Mouse (Mus musculus) liver, embryonic 14.5 days (tissue): ENCODE results near the gene Phc2. TPM values are rescaled to one million over a fixed set of nuclear protein-coding genes. Genes with fewer than 3 reads are reported as not detected.

Experiments
- ATAC-seq: fragments of 200-750 bp; cut with Nextera tagmentation; 2 replicates; pipeline ENCODE4 v1.8.0; 2017; ENCODE audit warnings: moderate number of reproducible peaks, mild to moderate bottlenecking, moderate library complexity; ENCODE audit not compliant: insufficient read depth
- DNase-seq, 3 experiments: peaks; one replicate each; pipeline ENCODE4 v3.0.0-alpha.2; 2012 to 2013; ENCODE audit warnings: low read depth in 3 of 3, low spot score in 3 of 3
- H3K27ac ChIP-seq: fragments of 300-500 bp; sonication (generic); 2 replicates; pipeline ENCODE4 v1.5.1; 2014; ENCODE audit warnings: moderate library complexity, mild to moderate bottlenecking, control low read depth, inconsistent platforms
- H3K27me3 ChIP-seq: fragments of 300-500 bp; sonication (generic); 2 replicates; pipeline ENCODE4 v1.6.1; 2014; ENCODE audit warnings: mild to moderate bottlenecking, low read length, moderate library complexity; ENCODE audit not compliant: control insufficient read depth, insufficient read depth
- H3K36me3 ChIP-seq: fragments of 300-500 bp; sonication (generic); replicated peaks from 2 replicates; pipeline ENCODE4 v1.6.1; 2014; ENCODE audit warnings: low read depth; ENCODE audit not compliant: control insufficient read depth, insufficient read depth
- H3K4me1 ChIP-seq, 2 experiments: fragments of 200-500 bp in 1 of 2; fragments of 300-500 bp in 1 of 2; sonication (generic) in 1 of 2; replicated peaks; 2 replicates each; pipeline ENCODE4 v1.6.1; 2012 to 2014; ENCODE audit warnings: antibody characterized with exemption in 1 of 2, inconsistent platforms in 1 of 2, low read length in 1 of 2; ENCODE audit not compliant: control insufficient read depth in 2 of 2, insufficient read depth in 2 of 2
- H3K4me2 ChIP-seq: fragments of 300-500 bp; sonication (generic); 2 replicates; pipeline ENCODE4 v1.6.1; 2014; ENCODE audit warnings: low read depth, mild to moderate bottlenecking, control low read depth, moderate library complexity
- H3K4me3 ChIP-seq, 2 experiments: fragments of 200-500 bp in 1 of 2; fragments of 300-500 bp in 1 of 2; sonication (generic) in 1 of 2; 2 replicates each; pipeline ENCODE4 v1.5.1; 2012 to 2014; ENCODE audit warnings: low read depth in 2 of 2, low read length in 2 of 2, mild to moderate bottlenecking in 2 of 2, control low read depth in 1 of 2, inconsistent platforms in 1 of 2, moderate library complexity in 1 of 2; ENCODE audit not compliant: insufficient read depth in 1 of 2
- H3K9ac ChIP-seq: fragments of 300-500 bp; sonication (generic); replicated peaks from 2 replicates; pipeline ENCODE4 v1.6.1; 2014; ENCODE audit warnings: mild to moderate bottlenecking, control low read depth, moderate library complexity
- H3K9me3 ChIP-seq: fragments of 300-500 bp; sonication (generic); 2 replicates; pipeline ENCODE4 v1.6.1; 2016; ENCODE audit warnings: low read length, mixed read lengths; ENCODE audit not compliant: control insufficient read depth
- CTCF ChIP-seq: IDR thresholded peaks from 2 replicates; pipeline ENCODE4 v1.5.1; 2016; ENCODE audit warnings: antibody characterized with exemption, low read depth, control low read depth
- EP300 ChIP-seq: IDR thresholded peaks from 2 replicates; pipeline ENCODE4 v1.6.1; 2016; ENCODE audit warnings: antibody characterized with exemption, low read depth
- WGBS: fragments of 180-500 bp; shearing (Covaris S2); extraction: QIAGEN DNeasy Blood & Tissue Kit; methylation state at CpG from one replicate; pipeline ENCODE4 v1.1.7; 2014; ENCODE audit not compliant: insufficient replicate concordance; 5-methylcytosine and 5-hydroxymethylcytosine counted together
- polyA plus RNA-seq, 2 experiments: library from polyadenylated mRNA; depleted of rRNA in 1 of 2; stranded (reverse) in 1 of 2; unstranded in 1 of 2; fragments of >200 nt; fragmentation: Nextera tagmentation in 1 of 2; extraction: Ambion mirVana in 1 of 2; gene quantifications; 2 replicates each; pipeline versions ENCODE4 v1.2.1 to v1.2.3; 2012 to 2014

Phc2 gene
- polyA plus RNA-seq, 2 experiments = 8.8 to 17.1 TPM

- WGBS = under 1% methylated on average over 65 of the region's 65 CpGs
- H3K36me3 ChIP-seq = peaks cover 2% of the 10 kb centered on the region
- DNase-seq (peak; percentile 55 to 63 (median 60)), ATAC-seq (peak; percentile 93)
- H3K9me3 ChIP-seq = no peaks in the 10 kb centered on the region
- H3K27me3 ChIP-seq = no peaks in the 10 kb centered on the region
- H3K27ac ChIP-seq = peak overlapping the region; percentile 73
- H3K4me1 ChIP-seq = peaks cover 19 to 28% of the 10 kb centered on the region in 2 experiments
- TF ChIP-seq CTCF = no peak
- H3K4me3 ChIP-seq = peak overlapping the region; percentile 86 to 87
- peak overlapping the region; percentile 88 for H3K4me2 ChIP-seq
- H3K9ac ChIP-seq = peak overlapping the region; percentile 93
These were observed 73.4 kb downstream of the Phc2 start for GRCm38 (mm10) chr4:128727721-128728430.

- ATAC-seq (no peak), DNase-seq (no peak)
- Histone ChIP-seq H3K4me1 (peaks cover 20 to 31% of the 10 kb centered on the region in 2 experiments), H3K4me3 (peak overlapping the region; percentile 86 to 87), H3K27me3 (no peaks in the 10 kb centered on the region), H3K4me2 (peak overlapping the region; percentile 88), H3K9me3 (no peaks in the 10 kb centered on the region), H3K36me3 (peaks cover 2% of the 10 kb centered on the region), H3K27ac (peak overlapping the region; percentile 73), H3K9ac (peak overlapping the region; percentile 93)
- WGBS = 2% methylated on average over 5 of the region's 5 CpGs
- TF ChIP-seq CTCF (no peak), EP300 (no peak)
These were observed 73.9 kb downstream of the Phc2 start for GRCm38 (mm10) chr4:128728431-128728851.

GRCm38 (mm10) chr4:128729033-128729708 lies 74.7 kb downstream of the Phc2 start:
- no peak overlapping the region for H3K27ac ChIP-seq
- DNase-seq (no peak), ATAC-seq (no peak)
- peak overlapping the region; percentile 86 to 87 for H3K4me3 ChIP-seq
- H3K27me3 ChIP-seq = no peaks in the 10 kb centered on the region
- 30% methylated on average over 15 of the region's 15 CpGs for WGBS
- H3K9ac ChIP-seq = peak overlapping the region; percentile 93
- no peak for TF ChIP-seq CTCF
- H3K4me1 ChIP-seq = peaks cover 22 to 31% of the 10 kb centered on the region in 2 experiments
- no peaks in the 10 kb centered on the region for H3K9me3 ChIP-seq
- peaks cover 2% of the 10 kb centered on the region for H3K36me3 ChIP-seq
- H3K4me2 ChIP-seq = peak overlapping the region; percentile 88

GRCm38 (mm10) chr4:128729709-128730037 lies 75.2 kb downstream of the Phc2 start:
- Histone ChIP-seq H3K4me1 (peaks cover 22 to 33% of the 10 kb centered on the region in 2 experiments), H3K27ac (no peak overlapping the region)

DNA sequence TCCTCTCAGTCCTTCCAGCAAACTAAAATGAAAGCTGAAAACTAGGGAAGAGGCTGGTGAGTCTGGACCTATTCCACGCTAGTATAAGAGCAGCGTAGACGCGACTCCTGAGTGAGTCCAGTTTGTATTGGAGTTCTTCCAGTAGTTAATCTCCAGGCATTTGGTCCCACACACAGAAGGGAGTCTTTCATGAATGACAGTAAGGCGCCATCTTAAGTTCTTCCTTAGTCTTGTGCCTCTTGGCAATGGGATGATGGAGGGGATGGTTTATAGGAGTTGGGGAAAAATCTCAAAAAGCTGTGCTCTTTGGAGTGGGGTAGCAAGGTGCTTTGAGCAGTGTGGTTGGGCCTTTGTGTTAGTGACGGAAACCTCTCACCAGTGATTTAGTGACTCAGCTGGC lies 75.8 kb downstream of the Phc2 start:
- Histone ChIP-seq H3K27ac (no peak overlapping the region), H3K27me3 (no peaks in the 10 kb centered on the region), H3K9ac (no peak overlapping the region), H3K9me3 (no peaks in the 10 kb centered on the region), H3K4me2 (peak overlapping the region; percentile 88), H3K36me3 (peaks cover 2% of the 10 kb centered on the region), H3K4me1 (peaks cover 22 to 34% of the 10 kb centered on the region in 2 experiments), H3K4me3 (no peak overlapping the region; a peak in 1 of 4 replicates)
- TF ChIP-seq EP300 (no peak), CTCF (no peak)
- whole genome bisulfite sequencing = 88% methylated on average over 6 of the region's 6 CpGs
- ATAC-seq = no peak
- no peak for DNase-seq

More at GRCm38 (mm10) chr4:128729709-128730037, 75.2 kb downstream of the Phc2 start:
- ATAC-seq (no peak), DNase-seq (no peak)
- Histone ChIP-seq H3K9me3 (no peaks in the 10 kb centered on the region), H3K9ac (peak overlapping the region; percentile 93), H3K4me3 (peak overlapping the region; percentile 86 to 87; a peak in 3 of 4 replicates), H3K27me3 (no peaks in the 10 kb centered on the region), H3K4me2 (peak overlapping the region; percentile 88), H3K36me3 (peaks cover 2% of the 10 kb centered on the region)
- 29% methylated on average over 5 of the region's 5 CpGs for WGBS
- TF ChIP-seq CTCF (no peak), EP300 (no peak)
